Mouse (Mus musculus) lung, postnatal 0 days (tissue): Measurements from ENCODE around the gene Naa10. TPM values are rescaled to one million over a fixed set of nuclear protein-coding genes. Genes with fewer than 3 reads are reported as not detected.
A peak's percentile ranks its signal among the peaks of the same experiment; 100 is the strongest.

ENCODE experiments used
- ATAC-seq: fragments of 200-750 bp; cut with Nextera tagmentation; 2 replicates; pipeline ENCODE4 v1.8.0; 2017; ENCODE audit warnings: moderate library complexity
- DNase-seq: peaks from one replicate; pipeline ENCODE4 v3.0.0-alpha.2; 2016; ENCODE audit warnings: low spot score
- H3K27ac ChIP-seq: fragments of 300-500 bp; sonication (generic); 2 replicates; pipeline ENCODE4 v1.5.1; 2014; ENCODE audit warnings: antibody characterized with exemption, mild to moderate bottlenecking, low read length, mixed read lengths
- H3K27me3 ChIP-seq: fragments of 300-500 bp; sonication (generic); replicated peaks from 2 replicates; pipeline ENCODE4 v1.6.1; 2014; ENCODE audit warnings: low read length, mixed read lengths; ENCODE audit not compliant: insufficient read depth
- H3K36me3 ChIP-seq: fragments of 300-500 bp; sonication (generic); 2 replicates; pipeline ENCODE4 v1.6.1; 2014; ENCODE audit warnings: low read length, mixed read lengths; ENCODE audit not compliant: insufficient read depth
- H3K4me1 ChIP-seq: fragments of 300-500 bp; sonication (generic); 2 replicates; pipeline ENCODE4 v1.6.1; 2014; ENCODE audit warnings: antibody characterized with exemption, low read depth, low read length, mixed read lengths; ENCODE audit not compliant: insufficient read depth
- H3K4me2 ChIP-seq: fragments of 300-500 bp; sonication (generic); replicated peaks from 2 replicates; pipeline ENCODE4 v1.6.1; 2014; ENCODE audit warnings: low read depth, mild to moderate bottlenecking, low read length, moderate library complexity, mixed read lengths
- H3K4me3 ChIP-seq: fragments of 300-500 bp; sonication (generic); 2 replicates; pipeline ENCODE4 v1.5.1; 2014; ENCODE audit warnings: low read depth, low read length
- H3K9ac ChIP-seq: fragments of 300-500 bp; sonication (generic); replicated peaks from 2 replicates; pipeline ENCODE4 v1.6.1; 2014; ENCODE audit warnings: low read depth, mild to moderate bottlenecking
- H3K9me3 ChIP-seq: fragments of 300-500 bp; sonication (generic); 2 replicates; pipeline ENCODE4 v1.6.1; 2016; ENCODE audit warnings: low read length, mixed read lengths
- CTCF ChIP-seq: IDR thresholded peaks from 2 replicates; pipeline ENCODE4 v1.5.1; 2016; ENCODE audit warnings: antibody characterized with exemption, mild to moderate bottlenecking
- EP300 ChIP-seq: IDR thresholded peaks from 2 replicates; pipeline ENCODE4 v1.6.1; 2016; ENCODE audit warnings: antibody characterized with exemption, mild to moderate bottlenecking, control low read depth
- WGBS: fragments of 180-500 bp; shearing (Covaris S2); extraction: QIAGEN DNeasy Blood & Tissue Kit; methylation state at CpG from one replicate; pipeline ENCODE4 v1.1.7; 2014; 5-methylcytosine and 5-hydroxymethylcytosine counted together
- polyA plus RNA-seq: library from polyadenylated mRNA; unstranded; fragments of >200 nt; fragmentation: Nextera tagmentation; extraction: Ambion mirVana; gene quantifications from 2 replicates; pipeline ENCODE4 v1.2.1, GENCODE M21; 2015

Naa10 gene
- polyA plus RNA-seq, 1 experiment from 2014 or later, result 55.3 TPM

DNA sequence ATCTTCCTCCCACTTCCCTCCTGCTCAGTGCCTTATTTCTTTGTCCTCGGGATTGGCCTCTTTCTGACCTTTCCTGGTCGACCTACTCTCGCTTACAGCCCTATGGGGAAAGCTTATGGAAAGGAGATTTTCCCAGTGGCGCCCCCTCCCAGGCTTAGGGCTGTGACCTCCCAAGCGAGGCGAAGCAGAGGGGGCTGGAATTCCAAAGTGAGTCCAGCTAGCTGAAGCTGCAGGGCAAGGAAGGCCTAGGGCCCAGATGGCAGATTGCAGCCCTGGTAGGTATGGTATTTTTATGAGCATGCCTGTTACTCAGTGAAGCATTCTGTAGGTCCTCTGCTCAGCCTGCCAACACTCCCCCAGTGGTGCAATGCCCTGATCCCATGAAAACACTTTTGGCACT is 40.3 kb downstream of the Naa10 start:
- Histone ChIP-seq H3K4me2 (no peak overlapping the region), H3K4me1 (no peaks in the 10 kb centered on the region), H3K27me3 (no peaks in the 10 kb centered on the region), H3K27ac (no peak overlapping the region), H3K4me3 (no peak overlapping the region), H3K9me3 (no peaks in the 10 kb centered on the region), H3K9ac (no peak overlapping the region), H3K36me3 (no peaks in the 10 kb centered on the region)
- ATAC-seq (no peak), DNase-seq (no peak)
- WGBS, result 27% methylated on average over 6 of the region's 6 CpGs
- TF ChIP-seq EP300, result no peak
- TF ChIP-seq CTCF, result no peak

DNA sequence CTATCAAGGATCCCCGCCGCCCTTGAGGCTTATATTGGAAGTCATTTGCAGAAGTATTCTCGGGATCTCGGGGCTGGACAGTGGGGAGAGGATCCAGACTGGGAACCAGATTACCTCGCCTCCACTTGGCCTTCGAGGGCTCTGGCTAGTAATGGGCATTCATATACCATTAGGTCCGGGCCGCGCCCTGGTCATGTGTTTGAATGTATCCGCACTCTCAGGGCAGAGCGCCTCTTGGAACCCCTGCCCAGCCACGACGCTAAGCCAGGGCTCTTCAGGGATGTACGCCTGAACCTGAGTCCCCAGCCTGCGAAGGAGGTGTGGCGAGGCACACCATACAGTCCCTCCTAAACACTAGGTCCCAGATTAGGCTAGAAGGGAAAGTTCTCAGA is 40.7 kb downstream of the Naa10 start:
- Histone ChIP-seq H3K27me3 (no peaks in the 10 kb centered on the region), H3K36me3 (no peaks in the 10 kb centered on the region), H3K27ac (no peak overlapping the region), H3K9ac (no peak overlapping the region), H3K4me3 (peak overlapping the region; percentile 31; the same call in 1 of the 2 replicates), H3K4me1 (no peaks in the 10 kb centered on the region), H3K9me3 (no peaks in the 10 kb centered on the region), H3K4me2 (peak overlapping the region; percentile 62)
- DNase-seq (no peak), ATAC-seq (0 out of 2 replicates have a peak, but pooled peaks have one; percentile 11)
- TF ChIP-seq CTCF, result no peak
- TF ChIP-seq EP300, result no peak
- WGBS, result 11% methylated on average over 14 of the region's 16 CpGs

GRCm38 (mm10) chrX:73880194-73881035 is 41.3 kb downstream of the Naa10 start:
- Histone ChIP-seq H3K4me2 (peak overlapping the region; percentile 62), H3K4me1 (no peaks in the 10 kb centered on the region), H3K27ac (no peak overlapping the region), H3K27me3 (no peaks in the 10 kb centered on the region), H3K36me3 (no peaks in the 10 kb centered on the region), H3K9ac (no peak overlapping the region), H3K9me3 (no peaks in the 10 kb centered on the region), H3K4me3 (peak overlapping the region; percentile 31)
- ATAC-seq (peak; percentile 85), DNase-seq (peak; percentile 51)
- 14% methylated on average over 14 of the region's 48 CpGs for WGBS
- TF ChIP-seq EP300, result no peak
- TF ChIP-seq CTCF, result no peak

DNA sequence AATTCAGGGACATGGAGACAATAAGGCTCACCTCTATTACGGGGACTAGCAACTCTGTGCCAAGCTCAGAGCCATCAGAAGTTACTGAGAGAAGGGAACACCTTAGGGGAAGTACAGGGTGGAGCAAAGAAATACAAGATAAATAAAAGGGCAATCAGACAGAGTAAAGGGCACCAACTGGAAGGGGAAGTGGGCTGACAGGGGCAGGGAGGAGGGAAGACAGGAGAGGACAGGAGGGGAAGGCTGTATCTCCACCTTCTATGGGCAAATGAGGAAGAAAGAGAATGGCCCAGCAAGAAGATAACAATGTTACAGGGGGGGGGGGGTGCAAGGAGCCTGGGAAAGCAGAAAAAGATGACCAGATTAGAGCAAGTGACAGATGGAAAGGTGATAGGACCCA is 44.7 kb downstream of the Naa10 start:
- TF ChIP-seq CTCF (no peak), EP300 (no peak)
- Histone ChIP-seq H3K9me3 (no peaks in the 10 kb centered on the region), H3K4me3 (no peak overlapping the region), H3K27ac (no peak overlapping the region), H3K9ac (no peak overlapping the region), H3K27me3 (no peaks in the 10 kb centered on the region), H3K4me2 (no peak overlapping the region), H3K36me3 (no peaks in the 10 kb centered on the region), H3K4me1 (no peaks in the 10 kb centered on the region)
- DNase-seq (no peak), ATAC-seq (no peak)
- 69% methylated on average over 1 of the region's 1 CpGs for WGBS

DNA sequence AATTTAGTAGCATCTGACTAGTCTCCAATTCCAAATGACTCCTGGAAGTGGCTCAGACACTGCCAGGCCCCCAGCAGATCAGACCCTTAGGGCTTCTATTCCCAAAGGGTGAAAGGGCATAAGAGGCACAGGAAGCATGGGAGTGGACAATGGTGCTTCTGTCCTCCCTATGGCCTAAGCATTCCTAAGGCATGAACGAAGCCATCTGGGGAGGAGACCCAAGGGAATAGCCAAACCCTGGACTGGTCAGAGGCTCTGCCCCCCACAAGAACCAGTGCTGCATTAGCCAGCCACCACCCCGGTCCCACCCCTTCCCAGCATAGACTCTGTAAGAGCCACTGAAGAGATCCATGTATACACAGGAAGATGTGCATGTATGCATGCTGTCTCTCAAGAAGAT is 45.9 kb downstream of the Naa10 start:
- H3K9me3 ChIP-seq, result no peaks in the 10 kb centered on the region
- no peak overlapping the region for H3K4me2 ChIP-seq
- no peaks in the 10 kb centered on the region for H3K4me1 ChIP-seq
- H3K36me3 ChIP-seq, result no peaks in the 10 kb centered on the region
- H3K27ac ChIP-seq, result no peak overlapping the region
- no peak overlapping the region for H3K9ac ChIP-seq
- DNase-seq (no peak), ATAC-seq (no peak)
- WGBS, result 53% methylated on average over 2 of the region's 2 CpGs
- no peak for TF ChIP-seq CTCF
- TF ChIP-seq EP300, result no peak
- H3K27me3 ChIP-seq, result no peaks in the 10 kb centered on the region
- no peak overlapping the region for H3K4me3 ChIP-seq

DNA sequence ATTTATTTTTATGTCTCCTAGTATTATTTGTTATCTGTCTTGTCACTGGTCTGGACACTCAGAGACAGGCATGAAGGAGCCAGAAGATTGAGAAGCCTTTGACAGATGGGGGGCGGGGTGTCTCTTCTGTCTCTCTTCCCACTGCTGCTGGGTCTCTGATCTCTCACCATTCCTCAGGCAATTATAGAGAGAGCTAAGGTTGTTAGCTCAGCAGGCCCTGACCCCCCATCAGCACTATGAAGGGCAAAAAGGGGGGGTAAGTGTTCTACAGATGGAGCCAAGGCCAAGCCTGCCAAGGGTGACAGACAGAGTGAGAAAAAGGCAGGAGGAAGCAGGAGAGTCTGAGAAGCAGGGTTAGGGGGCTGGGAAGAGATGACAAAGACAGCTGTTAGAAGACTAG is 49.8 kb downstream of the Naa10 start:
- no peak for ATAC-seq

More for the DNA sequence above, 49.8 kb downstream of the Naa10 start:
- no peak for TF ChIP-seq EP300
- no peak for TF ChIP-seq CTCF
- DNase-seq, result no peak
- H3K27me3 ChIP-seq, result no peaks in the 10 kb centered on the region
- H3K4me2 ChIP-seq, result no peak overlapping the region
- 27% methylated on average over 1 of the region's 1 CpGs for WGBS
- no peak overlapping the region for H3K9ac ChIP-seq
- no peak overlapping the region for H3K27ac ChIP-seq
- H3K4me3 ChIP-seq, result no peak overlapping the region
- no peaks in the 10 kb centered on the region for H3K4me1 ChIP-seq
- no peaks in the 10 kb centered on the region for H3K9me3 ChIP-seq
- no peaks in the 10 kb centered on the region for H3K36me3 ChIP-seq
